9 mouse cellular contexts compared by ENCODE assay signal in genomic region chr3:136725311-136726156, GRCm38 (mm10). TPM values are rescaled to one million over a fixed set of nuclear protein-coding genes. Genes with fewer than 3 reads are reported as not detected.
DNase-seq lines count a peak whose midpoint lies in the region; ATAC-seq and TF ChIP-seq lines count a peak whose summit lies in the region.
"Had no signal": no experiment of that assay in that cellular context is flagged by ENCODE, and none has a peak within 500 bp of the region (broad histone marks: within the 10 kb centered on the region; RNA-seq: fewer than 3 reads in every experiment).

No protein-coding gene starts in this region.

- ATAC-seq in inflammation-experienced regulatory T-cells, adult 6 months = peak; percentile 79
- no peak; the same call in 1 of the 2 replicates for ATAC-seq in liver, embryonic 13.5 days (ENCODE audit: low read depth)
- peak; percentile 40; the same call in 1 of the 2 replicates for ATAC-seq in neutrophil, adult 5-6 weeks (ENCODE audit: extremely low read depth, insufficient number of reproducible peaks, low FRiP score, poor library complexity, severe bottlenecking)
- no peak for ATAC-seq in midbrain, postnatal 0 days (ENCODE audit: low FRiP score)

- no peaks in the 10 kb centered on the region for H3K27me3 ChIP-seq in liver, embryonic 13.5 days
- H3K27me3 ChIP-seq in midbrain, postnatal 0 days (ENCODE audit: insufficient read depth, low read length) = no peaks in the 10 kb centered on the region
- H3K27me3 ChIP-seq: midbrain, embryonic 12.5 days had no signal

- peaks cover 38% of the 10 kb centered on the region for H3K4me1 ChIP-seq in bone marrow macrophage, adult 2 months (ENCODE audit: control insufficient read depth, insufficient read depth, low read length)
- H3K4me1 ChIP-seq in liver, embryonic 13.5 days (replicated peaks) = peaks cover 8% of the 10 kb centered on the region
- H3K4me1 ChIP-seq in midbrain, postnatal 0 days (ENCODE audit: insufficient read depth, low read length) = no peaks in the 10 kb centered on the region

- no peak for TF ChIP-seq CTCF in bone marrow macrophage, adult 2 months (IDR thresholded peaks at IDR 0.05; ENCODE audit: low read depth, low read length)
- no peak for TF ChIP-seq CTCF in midbrain, postnatal 0 days (IDR thresholded peaks at IDR 0.05)

- peak; percentile 60 for DNase-seq in layer of hippocampus, adult 9-11 months
- DNase-seq in layer of hippocampus, postnatal 14 days (ENCODE audit: low spot score in 2 of 2) = no peak
- peak; percentile 92 for DNase-seq in gastrocnemius, adult 18-20 months (ENCODE audit: low spot score)
- DNase-seq in liver, embryonic 13.5 days = no peak
- DNase-seq in midbrain, postnatal 0 days (ENCODE audit: low spot score) = no peak

- H3K27ac ChIP-seq in bone marrow macrophage, adult 2 months (ENCODE audit: insufficient read depth, low read depth, low read length) = peak overlapping the region; percentile 97
- H3K27ac ChIP-seq in liver, embryonic 13.5 days = no peak overlapping the region
- H3K27ac ChIP-seq in midbrain, postnatal 0 days (ENCODE audit: low read depth, low read length) = no peak overlapping the region
- H3K27ac ChIP-seq: midbrain, embryonic 12.5 days had no signal

- H3K4me3 ChIP-seq in bone marrow macrophage, adult 2 months (ENCODE audit: insufficient read depth, low read length) = peak overlapping the region; percentile 71
- no peak overlapping the region for H3K4me3 ChIP-seq in liver, embryonic 13.5 days (replicated peaks)
- H3K4me3 ChIP-seq in midbrain, postnatal 0 days (ENCODE audit: low read depth, low read length) = no peak overlapping the region
- H3K4me3 ChIP-seq: midbrain, embryonic 12.5 days had no signal

- no peak overlapping the region for H3K9ac ChIP-seq in liver, embryonic 13.5 days
- no peak overlapping the region for H3K9ac ChIP-seq in midbrain, postnatal 0 days (replicated peaks; ENCODE audit: low read length, poor library complexity, severe bottlenecking)
- H3K9ac ChIP-seq: midbrain, embryonic 12.5 days had no signal

- no peaks in the 10 kb centered on the region for H3K36me3 ChIP-seq in liver, embryonic 13.5 days
- H3K36me3 ChIP-seq in midbrain, postnatal 0 days (ENCODE audit: insufficient read depth, low read length) = no peaks in the 10 kb centered on the region
- H3K36me3 ChIP-seq: midbrain, embryonic 12.5 days had no signal

- H3K4me2 ChIP-seq in liver, embryonic 13.5 days = peak overlapping the region; percentile 31; the same call in 1 of the 2 replicates
- no peak overlapping the region for H3K4me2 ChIP-seq in midbrain, postnatal 0 days (ENCODE audit: low read depth, low read length, poor library complexity, severe bottlenecking)
- H3K4me2 ChIP-seq: midbrain, embryonic 12.5 days had no signal

- H3K9me3 ChIP-seq in liver, embryonic 13.5 days (replicated peaks) = no peaks in the 10 kb centered on the region
- H3K9me3 ChIP-seq in midbrain, postnatal 0 days (ENCODE audit: low read length) = no peaks in the 10 kb centered on the region
- H3K9me3 ChIP-seq: midbrain, embryonic 12.5 days had no signal

- TF ChIP-seq POLR2A in bone marrow macrophage, adult 2 months (IDR thresholded peaks at IDR 0.05; ENCODE audit: borderline replicate concordance, low read depth, low read length) = no peak

- WGBS in liver, embryonic 13.5 days (ENCODE audit: insufficient replicate concordance) = 9% methylated on average over 7 of the region's 7 CpGs
- 66% methylated on average over 7 of the region's 7 CpGs for WGBS in midbrain, postnatal 0 days

RNA-seq across cellular contexts. Expression of gene Ppp3ca, which starts 55.6 kb away (rescaled TPM):
- total RNA-seq in layer of hippocampus, postnatal 14 days (2021) = 100 to 1,000 TPM; 988 to 997 TPM
- polyA plus RNA-seq in bone marrow macrophage, adult 2 months (2012; ENCODE audit: insufficient read depth, insufficient read length, missing spikeins) = 97.9 and 102 TPM in 2 replicates
- total RNA-seq in gastrocnemius, adult 18-20 months (2021) = 100 to 1,000 TPM; 160 to 203 TPM
- polyA plus RNA-seq in inflammation-experienced regulatory T-cells, adult 6 months (2017; shearing (Covaris generic)) = 10 to 100 TPM; 12.9 to 20.0 (median 19.0) TPM
- 11.3 and 13.6 TPM in 2 replicates for polyA plus RNA-seq in liver, embryonic 13.5 days (2015; fragmentation: Nextera tagmentation; extraction: Ambion mirVana)
- 188 and 206 TPM in 2 replicates for total RNA-seq in neutrophil, adult 5-6 weeks (2017)
- 159 and 180 TPM in 2 replicates for total RNA-seq in midbrain, postnatal 0 days (2014; rRNA removed)
- polyA plus RNA-seq in midbrain, postnatal 0 days (2015; fragmentation: Nextera tagmentation; extraction: Ambion mirVana) = 161 and 184 TPM in 2 replicates

Comparison
In these comparisons a context has a peak if more than half of its experiments do, and no peak if none do; other contexts are left out.
1. DNase-seq: peak in layer of hippocampus, adult 9-11 months (single experiment) and gastrocnemius, adult 18-20 months (single experiment); none in layer of hippocampus, postnatal 14 days (0 of 2), liver, embryonic 13.5 days (single experiment) and midbrain, postnatal 0 days (single experiment).
2. ATAC-seq: peak in inflammation-experienced regulatory T-cells, adult 6 months (single experiment) and neutrophil, adult 5-6 weeks (single experiment); none in liver, embryonic 13.5 days (single experiment) and midbrain, postnatal 0 days (single experiment).